Mouse (Mus musculus): ENCODE measurements around the gene Mier2. TPM values are rescaled to one million over a fixed set of nuclear protein-coding genes. Genes with fewer than 3 reads are reported as not detected.

Gene Mier2
- total RNA-seq, 2 experiments from 2014 or later, result 15.8 to 18.9 TPM

DNA sequence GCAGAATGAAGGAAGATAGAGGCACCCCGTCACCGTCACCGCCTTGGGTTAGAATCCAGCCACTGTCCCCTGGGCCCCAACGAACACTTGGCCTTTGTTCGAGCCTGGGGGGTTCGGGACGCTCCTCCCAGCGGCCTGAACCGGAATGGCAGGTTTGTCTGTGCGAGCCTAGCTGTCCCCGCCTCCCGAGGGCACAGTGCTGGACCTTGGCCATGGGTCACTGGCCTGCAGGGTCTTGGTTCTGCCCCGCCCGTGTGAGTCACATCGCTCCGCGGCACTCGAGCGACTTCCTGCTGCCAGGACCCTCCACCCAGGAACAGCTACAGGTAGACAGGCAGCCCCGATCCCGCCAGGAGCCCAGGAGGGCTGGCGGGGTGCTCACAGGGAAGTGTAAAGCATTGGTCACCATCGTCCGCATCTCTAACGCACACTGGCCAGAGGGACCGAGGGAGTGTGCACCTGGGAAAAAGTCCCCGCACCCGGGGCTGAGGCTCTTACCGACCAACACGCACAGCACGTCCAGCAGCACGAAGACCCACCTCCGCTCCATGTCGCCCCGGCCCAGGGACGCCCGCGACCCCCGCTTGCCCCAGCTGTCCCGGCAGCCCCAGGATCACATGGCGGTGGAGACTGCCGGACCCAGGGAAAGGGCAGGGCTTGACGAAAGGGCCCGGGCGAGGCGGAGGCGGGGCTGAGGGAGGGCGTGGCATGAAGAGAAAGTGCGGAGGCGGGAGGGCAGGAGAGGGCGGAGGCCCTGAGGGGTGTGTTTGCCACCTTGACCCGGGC lies 21.7 kb downstream of the Mier2 start, which contains the start of gene Plpp2:
Gene Plpp2, minus strand, starts transcription at position 671 of the 786 bp plus-strand sequence.
- intact Hi-C loops (cut with DNase I), result no loop called here
- Histone ChIP-seq H3K27ac (peak within 1 kb of the TSS; percentile 13), H3K4me3 (peak within 1 kb of the TSS; percentile 84)
- DNase-seq, result peak; percentile 77
- peak; percentile 54 for TF ChIP-seq CTCF (IDR thresholded peaks at IDR 0.05)

DNA sequence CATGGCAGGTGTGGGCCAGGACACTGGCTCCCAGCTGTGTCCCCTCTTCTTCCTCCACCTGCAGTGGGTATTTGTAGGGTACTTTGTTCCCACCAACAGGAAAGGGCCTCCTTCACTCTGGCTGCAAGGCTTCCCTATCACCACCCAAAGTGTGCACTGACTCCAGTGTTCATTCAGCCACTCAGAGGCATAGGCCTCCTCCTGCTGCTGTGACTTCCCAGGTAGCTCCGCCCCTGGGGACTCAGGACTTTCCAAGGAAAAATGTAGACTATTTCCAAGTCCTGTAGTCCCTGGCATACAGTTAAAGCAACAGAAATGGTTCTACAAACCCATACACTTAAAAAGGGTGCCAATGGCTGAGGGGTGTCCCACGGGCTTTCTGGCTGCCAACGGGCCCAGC lies 22.3 kb downstream of the Mier2 start:
- intact Hi-C loops (cut with DNase I), result no loop called here

DNA sequence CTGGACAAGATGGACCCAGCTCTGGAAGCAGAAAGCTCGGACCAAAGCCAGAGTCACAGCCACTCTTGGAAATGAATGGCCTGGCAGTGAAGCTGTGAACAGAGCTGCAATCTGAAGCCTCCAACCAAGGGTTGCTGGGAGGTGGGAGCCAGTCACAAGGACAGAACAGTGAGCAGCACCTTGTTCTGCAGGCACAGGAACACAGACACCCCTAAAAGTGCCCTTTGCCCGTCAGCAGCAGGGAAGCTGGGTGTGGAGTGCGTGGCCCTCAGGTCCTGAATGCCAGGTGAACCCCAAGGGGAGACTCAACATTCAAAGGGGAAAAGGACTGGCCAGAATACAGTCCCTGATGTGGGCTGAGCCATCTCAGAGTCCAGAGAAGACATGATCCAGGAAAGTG lies 23.4 kb downstream of the Mier2 start:
- Histone ChIP-seq H3K4me3 (no peak overlapping the region), H3K27ac (no peak overlapping the region)
- intact Hi-C loops (cut with DNase I), result no loop called here
- no peak for TF ChIP-seq CTCF (IDR thresholded peaks at IDR 0.05)
- no peak for DNase-seq

More for the DNA sequence above, 22.3 kb downstream of the Mier2 start:
- H3K27ac ChIP-seq, result no peak overlapping the region
- peak overlapping the region; percentile 84 for H3K4me3 ChIP-seq
- no peak for TF ChIP-seq CTCF (IDR thresholded peaks at IDR 0.05)
- DNase-seq, result no peak

DNA sequence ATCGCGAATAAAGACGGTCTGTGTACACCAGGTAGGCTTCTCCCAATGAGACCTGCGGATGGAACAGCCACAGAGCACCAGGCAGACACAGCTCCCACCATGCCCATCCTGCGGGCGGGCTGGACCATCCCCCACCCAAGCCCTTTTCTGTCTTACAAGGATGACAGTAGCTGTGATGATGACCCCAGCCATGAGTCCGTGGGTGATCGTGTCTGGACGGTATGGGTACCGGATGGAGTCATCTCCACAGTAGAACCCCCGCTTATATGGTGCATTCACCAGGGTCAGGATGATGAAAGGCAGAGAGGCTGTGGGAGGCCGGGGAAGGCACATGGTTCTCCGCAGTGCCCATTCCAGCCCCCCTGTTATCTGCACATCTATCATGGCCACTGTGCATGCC lies 24.3 kb downstream of the Mier2 start:
- H3K4me3 ChIP-seq, result no peak overlapping the region
- DNase-seq, result no peak
- H3K27ac ChIP-seq, result no peak overlapping the region
- intact Hi-C loops (cut with DNase I), result no loop called here
- TF ChIP-seq CTCF (IDR thresholded peaks at IDR 0.05), result no peak

DNA sequence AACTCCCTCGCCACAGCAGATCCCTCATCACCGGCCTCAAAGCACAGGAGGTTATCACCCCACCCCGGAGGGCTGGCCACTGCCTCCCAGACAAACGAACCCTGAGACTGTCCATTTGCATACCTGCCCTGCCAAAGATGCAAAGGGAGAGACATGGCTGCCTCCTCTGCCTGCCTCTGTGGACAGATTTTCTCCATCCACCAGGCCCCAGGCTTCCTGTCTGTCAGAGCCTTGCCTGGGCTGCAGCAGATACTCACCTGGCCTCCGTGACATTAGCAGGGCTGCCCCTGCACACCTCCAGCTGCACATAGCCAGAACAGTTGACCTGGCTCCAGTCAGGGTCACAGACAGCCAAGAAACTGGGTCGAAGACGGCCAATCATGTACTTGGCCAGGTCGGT lies 24.8 kb downstream of the Mier2 start:
- H3K27ac ChIP-seq, result no peak overlapping the region
- TF ChIP-seq CTCF (IDR thresholded peaks at IDR 0.05), result no peak
- intact Hi-C loops (cut with DNase I), result no loop called here
- no peak overlapping the region for H3K4me3 ChIP-seq
- no peak for DNase-seq

DNA sequence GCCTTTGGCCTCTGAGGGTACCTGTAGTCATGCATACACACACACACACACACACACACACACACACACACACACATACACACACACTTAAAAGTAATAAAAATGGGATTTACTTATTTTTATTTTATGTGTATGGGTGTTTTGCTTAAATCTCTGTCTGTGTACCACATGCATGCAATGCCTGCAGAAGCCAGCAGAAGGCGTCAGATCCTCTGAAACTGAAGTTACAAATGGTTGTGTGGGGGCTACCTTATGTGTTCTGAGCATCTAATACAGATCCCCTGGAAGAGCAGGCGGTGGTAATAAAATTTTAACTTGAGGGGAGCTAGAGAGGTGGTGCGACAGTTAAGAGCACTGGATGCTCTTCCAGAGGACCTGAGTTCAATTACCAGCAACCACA lies 26.9 kb downstream of the Mier2 start:
- Histone ChIP-seq H3K4me3 (no peak overlapping the region), H3K27ac (no peak overlapping the region)
- no peak for TF ChIP-seq CTCF (IDR thresholded peaks at IDR 0.05)
- intact Hi-C loops (cut with DNase I), result no loop called here
- DNase-seq, result no peak

DNA sequence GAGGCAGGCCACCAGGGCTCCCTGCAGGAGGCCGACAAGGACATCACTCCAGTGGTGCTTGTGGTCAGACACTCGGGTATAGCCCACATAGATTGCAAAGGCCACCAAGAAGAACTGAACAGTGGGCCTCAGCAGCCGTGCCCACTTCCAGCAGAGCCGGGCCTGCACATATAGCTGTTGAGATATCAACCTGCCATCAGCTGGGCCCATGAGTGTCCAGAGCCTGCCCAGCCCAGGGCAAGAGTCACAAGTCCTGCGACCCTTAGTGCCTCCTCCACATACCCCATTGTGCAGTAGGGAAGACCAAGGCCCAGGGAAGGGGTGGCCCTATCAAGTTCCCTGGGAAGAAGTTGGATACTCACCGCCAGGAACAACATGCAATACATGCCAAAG lies 27.6 kb downstream of the Mier2 start:
- TF ChIP-seq CTCF (IDR thresholded peaks at IDR 0.05), result no peak
- DNase-seq, result no peak
- intact Hi-C loops (cut with DNase I), result no loop called here
- H3K4me3 ChIP-seq, result no peak overlapping the region
- no peak overlapping the region for H3K27ac ChIP-seq

DNA sequence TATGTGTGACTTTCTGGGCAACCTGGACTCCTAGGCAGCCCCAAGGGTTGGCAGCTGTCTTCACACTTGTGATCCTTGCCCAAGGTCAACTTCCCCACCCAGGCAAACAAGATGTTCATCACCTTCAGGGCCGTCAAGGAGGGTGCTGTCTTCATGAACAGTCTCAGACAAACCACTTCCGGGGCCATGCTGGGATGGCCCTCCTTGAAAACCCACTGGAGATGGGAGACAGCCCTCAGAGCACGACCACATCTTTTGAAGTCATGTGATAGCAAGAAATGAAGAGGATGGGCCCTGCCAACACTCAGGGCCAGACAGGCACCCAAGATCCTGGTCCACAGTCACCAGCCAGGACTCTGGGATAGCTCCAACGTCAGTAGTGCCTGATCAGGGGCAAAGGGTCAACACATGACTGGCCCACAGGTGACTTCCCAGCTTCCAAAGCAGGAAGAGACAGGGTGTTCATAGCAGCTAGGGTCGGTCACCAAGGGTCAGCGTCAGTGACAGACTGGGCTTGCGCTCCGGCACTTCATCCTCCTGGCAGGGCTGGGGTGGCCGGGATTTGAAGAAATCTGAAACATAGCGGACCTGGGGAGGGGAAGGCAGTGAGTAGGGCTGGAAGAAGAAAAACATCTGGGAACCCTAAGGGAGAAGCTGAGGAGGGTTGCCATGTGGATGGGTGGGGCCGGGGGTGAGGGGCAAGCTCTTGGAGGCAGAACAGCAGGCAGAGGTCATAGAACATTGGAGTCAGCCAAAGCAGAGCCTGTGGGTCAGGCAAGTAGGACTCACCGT lies 28.1 kb downstream of the Mier2 start:
- intact Hi-C loops (cut with DNase I), result no loop called here
- DNase-seq, result no peak
- Histone ChIP-seq H3K4me3 (no peak overlapping the region), H3K27ac (no peak overlapping the region)
- TF ChIP-seq CTCF (IDR thresholded peaks at IDR 0.05), result no peak

DNA sequence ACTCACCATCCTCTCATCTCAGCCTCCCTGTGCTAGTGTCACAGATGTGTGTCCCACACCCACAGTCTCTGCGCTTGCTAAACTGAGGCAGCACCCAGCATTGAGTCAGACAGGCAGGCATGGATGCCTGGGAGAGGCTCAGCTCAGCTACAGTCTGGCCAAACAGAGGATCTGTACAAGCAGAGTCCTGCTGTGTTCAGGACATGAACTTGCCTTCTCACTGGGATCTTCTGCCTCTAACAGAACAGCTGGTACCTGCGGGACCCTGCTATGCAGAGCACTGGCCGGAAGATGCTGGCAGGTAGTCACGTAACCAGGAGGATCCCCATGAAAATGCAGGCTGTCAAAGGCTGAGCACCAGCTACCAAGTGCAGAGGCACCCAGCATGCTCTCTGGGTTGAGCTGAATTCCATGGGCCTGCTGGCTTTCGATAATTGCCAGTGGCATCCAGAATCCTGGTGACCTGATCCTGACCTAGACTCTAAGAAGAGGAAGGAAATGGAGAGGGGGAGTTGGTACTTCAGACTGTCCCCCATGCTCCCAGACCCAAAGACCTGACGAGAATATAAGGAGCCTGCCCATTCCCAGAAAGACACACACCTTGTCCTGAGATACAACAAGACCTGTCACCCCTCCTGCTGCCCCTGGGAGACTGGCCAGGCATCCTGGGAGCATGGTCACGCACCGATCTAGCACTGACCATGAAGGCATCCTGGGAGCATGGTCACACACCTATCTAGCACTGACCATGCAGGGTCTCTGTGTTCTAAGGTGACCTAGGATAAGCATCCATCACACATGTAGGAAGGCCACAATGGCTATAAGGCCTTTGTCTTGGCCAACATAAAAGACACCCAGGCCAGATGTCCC lies 29.3 kb downstream of the Mier2 start:
- TF ChIP-seq CTCF (IDR thresholded peaks at IDR 0.05), result no peak
- H3K4me3 ChIP-seq, result no peak overlapping the region
- DNase-seq, result no peak
- no peak overlapping the region for H3K27ac ChIP-seq
- intact Hi-C loops (cut with DNase I), result no loop called here

DNA sequence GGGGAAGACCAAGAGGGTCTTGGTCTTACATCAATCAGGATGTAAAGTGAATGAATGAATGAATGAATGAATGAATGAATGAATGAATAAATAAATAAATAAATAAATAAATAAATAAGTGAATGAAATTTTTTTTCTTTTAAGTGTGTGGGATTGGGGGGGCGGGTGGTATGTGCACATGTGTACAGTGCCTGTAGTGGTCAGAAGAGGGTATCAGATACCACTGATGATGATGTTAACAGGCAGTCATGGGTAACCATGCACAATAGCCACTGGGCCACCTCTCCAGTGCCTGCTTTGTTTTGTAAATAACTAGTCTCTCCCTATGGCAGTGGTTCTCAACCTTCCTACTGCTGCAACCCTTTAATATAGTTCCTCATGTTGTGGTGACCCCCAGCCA lies 30.6 kb downstream of the Mier2 start:
- DNase-seq, result no peak
- H3K27ac ChIP-seq, result no peak overlapping the region
- no peak overlapping the region for H3K4me3 ChIP-seq
- intact Hi-C loops (cut with DNase I), result no loop called here
- no peak for TF ChIP-seq CTCF (IDR thresholded peaks at IDR 0.05)

DNA sequence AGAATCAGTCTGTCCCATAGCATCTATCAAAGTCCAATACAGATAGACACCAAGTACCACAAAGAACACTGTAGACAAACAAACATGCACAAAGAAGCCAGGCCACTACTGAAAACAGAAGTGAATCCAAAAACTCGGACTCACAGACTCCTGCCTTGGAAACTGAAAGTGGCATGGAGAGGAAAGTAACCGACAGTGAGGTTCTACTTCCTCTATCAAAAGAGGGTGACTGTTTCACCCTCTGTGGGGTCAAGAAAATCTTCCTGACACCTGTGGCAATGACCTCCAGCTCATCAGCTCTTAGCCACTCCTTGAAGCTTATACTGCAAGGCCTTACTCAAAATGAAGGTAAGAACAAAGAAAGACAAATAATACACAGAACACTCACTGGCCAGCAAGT lies 48.3 kb downstream of the Mier2 start:
- intact Hi-C loops (cut with DNase I), result no loop called here
- DNase-seq, result no peak
- Histone ChIP-seq H3K4me3 (no peak overlapping the region), H3K27ac (no peak overlapping the region)
- TF ChIP-seq CTCF (IDR thresholded peaks at IDR 0.05), result no peak

DNA sequence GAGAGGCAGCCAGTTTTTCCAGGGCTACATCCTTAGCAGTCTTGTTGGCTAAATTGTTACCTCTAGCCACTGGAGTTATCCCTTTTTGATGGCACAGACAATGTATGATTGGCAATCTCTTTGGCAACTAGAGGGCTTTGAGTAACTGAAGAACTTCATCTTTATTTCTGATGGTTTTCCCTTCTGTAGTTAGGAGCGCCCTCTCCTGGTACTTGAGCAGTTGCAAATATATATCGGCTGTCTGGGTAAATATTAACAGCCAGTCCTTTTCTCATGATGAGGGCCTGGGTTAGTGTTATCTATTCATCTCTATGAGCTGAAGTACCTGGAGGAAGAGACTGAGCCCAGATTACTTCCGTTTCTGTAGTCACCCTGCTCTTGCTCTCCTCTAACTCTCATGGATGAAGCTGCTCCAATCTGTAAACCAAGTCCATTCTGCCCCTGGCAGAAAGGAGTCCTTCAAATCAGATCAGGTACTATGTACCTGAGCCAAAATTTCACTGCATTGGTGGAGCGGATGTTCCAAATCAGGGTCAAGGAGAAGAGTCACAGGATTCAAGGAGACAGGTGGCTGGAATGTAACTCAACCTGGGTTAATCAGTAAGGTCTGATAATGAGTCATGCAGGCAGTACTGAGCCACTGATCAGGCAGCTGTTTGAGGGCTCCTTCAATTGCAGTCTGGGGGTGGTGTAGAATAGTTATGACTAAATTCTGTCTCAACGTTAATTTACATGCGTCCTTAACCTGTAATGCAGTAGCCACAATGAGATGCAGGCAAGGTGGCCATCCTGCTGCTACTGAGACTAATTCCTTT lies 52.0 kb downstream of the Mier2 start:
- no peak overlapping the region for H3K27ac ChIP-seq
- no peak for DNase-seq
- TF ChIP-seq CTCF (IDR thresholded peaks at IDR 0.05), result no peak
- no peak overlapping the region for H3K4me3 ChIP-seq
- intact Hi-C loops (cut with DNase I), result no loop called here
